Mouse (Mus musculus): ENCODE measurements at regions not wholly inside any gene's neighbourhood (a gene's known extent, or its start where the extent isn't known, plus 50 kb on each side); places are given as distances from the start of the nearest gene placed in this dataset.
A peak's percentile ranks its signal among the peaks of the same experiment; 100 is the strongest.

GRCm38 (mm10) chr9:27694805-27695593 is 95.6 kb upstream of the Opcml start:
- DNase-seq (ENCODE audit: low spot score): no peak

GRCm38 (mm10) chr9:27701559-27701958 is 89.0 kb upstream of the Opcml start:
- DNase-seq (ENCODE audit: low spot score): no peak

GRCm38 (mm10) chr9:27702140-27702539 is 88.4 kb upstream of the Opcml start:
- no peak for DNase-seq (ENCODE audit: low spot score)

GRCm38 (mm10) chr9:27704001-27704400 is 86.6 kb upstream of the Opcml start:
- DNase-seq (ENCODE audit: low spot score): no peak

GRCm38 (mm10) chr9:27723840-27724408 is 66.7 kb upstream of the Opcml start:
- no peak for DNase-seq (ENCODE audit: low spot score)

GRCm38 (mm10) chr9:27724576-27724975 is 66.0 kb upstream of the Opcml start:
- DNase-seq (ENCODE audit: low spot score): no peak

- DNase-seq (ENCODE audit: low spot score): peak; percentile 43
Measured at GRCm38 (mm10) chr9:27728652-27729557, 61.7 kb upstream of the Opcml start.

- DNase-seq (ENCODE audit: low spot score): no peak
Measured at GRCm38 (mm10) chr9:27729558-27729889, 61.1 kb upstream of the Opcml start.

- peak; percentile 70 for DNase-seq (ENCODE audit: low spot score)
Measured at GRCm38 (mm10) chr9:27739287-27739686, 51.3 kb upstream of the Opcml start.
